Mouse (Mus musculus): ENCODE measurements around the gene Wdr5.

DNA sequence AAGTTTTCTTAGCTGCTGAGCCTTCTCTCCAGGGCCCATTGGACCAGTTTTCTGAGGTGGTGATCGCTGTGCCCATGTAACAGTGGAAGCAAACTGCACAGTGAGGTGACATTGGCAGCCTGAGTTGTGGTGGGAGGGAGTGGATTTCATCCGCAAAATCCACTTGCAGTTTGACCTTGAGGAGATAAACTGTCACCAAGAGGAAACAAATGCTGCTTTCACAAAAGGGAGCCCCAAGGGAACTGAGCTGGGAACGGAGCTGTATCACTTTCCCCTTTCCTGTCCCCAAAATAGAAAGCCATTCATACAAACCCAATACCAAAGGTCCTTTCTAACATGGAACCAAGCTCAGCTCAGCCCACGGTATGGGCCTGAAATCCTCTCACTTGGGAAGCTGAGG, 35.1 kb upstream of the Wdr5 start:
- TF ChIP-seq CTCF (IDR thresholded peaks at IDR 0.05; ENCODE audit: control insufficient read depth, insufficient read depth, insufficient read length) (no peak), USF1 (IDR thresholded peaks at IDR 0.05; ENCODE audit: low read depth) (no peak), MAX (IDR thresholded peaks at IDR 0.05) (no peak), MYOD1 (IDR thresholded peaks at IDR 0.05; ENCODE audit: control insufficient read depth, insufficient read length, low read depth) (no peak)

Data from C2C12 (cell line).